Mouse (Mus musculus) macrophage (primary cell): ENCODE data around the gene Spint2. TPM values are rescaled to one million over a fixed set of nuclear protein-coding genes. Genes with fewer than 3 reads are reported as not detected.

Source experiments
- H3K27ac ChIP-seq: fragments of 350-480 bp; formaldehyde crosslinking; 2 replicates; pipeline ENCODE4 v1.9.0; 2021
- H3K36me3 ChIP-seq: fragments of 350-480 bp; formaldehyde crosslinking; 2 replicates; pipeline ENCODE4 v1.9.0; 2021; ENCODE audit errors: inconsistent target
- H3K4me3 ChIP-seq: fragments of 350-480 bp; formaldehyde crosslinking; 2 replicates; pipeline ENCODE4 v1.9.0; 2021; ENCODE audit errors: inconsistent target
- H3K79me2 ChIP-seq: fragments of 350-480 bp; formaldehyde crosslinking; 2 replicates; pipeline ENCODE4 v1.9.0; 2021; ENCODE audit errors: inconsistent target
- WGBS: methylation state at CpG from one replicate; pipeline ENCODE4 v1.1.7; 2026; ENCODE audit warnings: inconsistent platforms; ENCODE audit not compliant: missing documents; 5-methylcytosine and 5-hydroxymethylcytosine counted together
- polyA plus RNA-seq: library from polyadenylated mRNA; stranded (reverse); fragments of 250-400 nt; gene quantifications from 3 replicates; pipeline ENCODE4 v1.2.4, GENCODE M21; 2018; ENCODE audit warnings: inconsistent platforms
- total RNA-seq, 78 experiments: library from RNA; depleted of rRNA; stranded (reverse); fragments of 250-400 nt; gene quantifications; 1 replicate in 9 of 78; 2 replicates in 24 of 78; 3 replicates in 43 of 78; 4 replicates in 2 of 78; pipeline ENCODE4 v1.2.4; 2018; ENCODE audit warnings: inconsistent platforms in 56 of 78

Gene Spint2
- 1 to 10 TPM in 8 of 26 experiments, under 1 TPM in 5, not detected in 13; 0.38 to 1.9 (median 1.1) TPM for total RNA-seq (2018; cell fraction: chromatin; rRNA removed)
- total RNA-seq (2018; cell fraction: cytosol; rRNA removed) = 1 to 10 TPM in 6 of 26 experiments, under 1 TPM in 20; 0.37 to 1.8 (median 0.78) TPM
- total RNA-seq (2018; cell fraction: nucleus; rRNA removed) = 1 to 10 TPM in 12 of 26 experiments, under 1 TPM in 11, not detected in 3; 0.32 to 2.4 (median 1.0) TPM
- polyA plus RNA-seq = 0.25 to 0.72 TPM (median 0.27 TPM) in 3 replicates

DNA sequence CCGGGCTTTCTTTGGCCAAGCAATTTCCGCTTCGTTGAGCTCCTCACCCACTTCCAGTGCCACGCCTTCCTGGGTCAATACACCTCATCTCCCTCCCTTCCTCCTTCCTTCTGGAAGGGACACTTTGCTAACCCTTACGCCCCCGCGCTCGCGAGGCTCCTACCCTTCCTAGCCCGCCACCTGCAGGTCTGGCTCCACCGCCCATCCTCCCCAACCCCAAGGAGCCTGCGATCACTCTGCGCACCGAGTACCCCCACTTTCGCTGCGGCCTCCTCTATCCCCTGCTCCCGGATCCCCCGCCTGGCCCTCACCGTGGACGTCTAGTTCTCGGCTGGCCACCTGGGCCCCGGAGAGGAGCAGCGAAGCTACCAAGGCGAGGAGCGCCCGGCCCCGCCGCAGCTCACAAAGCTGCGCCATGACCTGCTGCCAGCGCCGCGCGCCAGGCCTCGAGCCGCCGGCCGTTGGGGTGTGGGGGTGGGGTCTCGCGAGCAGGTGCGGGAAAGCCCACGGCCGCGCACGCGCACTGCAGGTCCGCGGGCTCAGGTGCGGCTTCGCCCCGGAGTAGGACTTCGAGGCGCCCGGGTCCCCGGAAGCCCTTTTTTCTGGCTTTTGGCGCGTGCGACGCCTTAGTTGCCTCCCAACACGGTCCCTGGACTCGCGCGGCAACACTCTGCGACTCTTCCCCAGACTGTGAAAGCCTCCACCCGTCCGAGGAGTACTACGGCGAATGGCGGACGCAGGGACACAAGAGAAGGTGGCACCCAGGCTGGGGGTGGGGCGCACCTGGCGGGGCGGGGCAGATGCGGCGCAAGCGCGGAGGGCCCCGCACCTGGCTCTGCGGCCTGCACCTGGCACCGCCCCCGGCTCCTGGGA lies at the start of gene Spint2:
Gene Spint2, minus strand, starts transcription at position 712 of the 873 bp plus-strand sequence.
- H3K4me3 ChIP-seq = no peak within 1 kb of the TSS
- no peak within 1 kb of the TSS for H3K27ac ChIP-seq
- 1% methylated on average over 79 of the region's 80 CpGs for WGBS
- no peaks in the 10 kb centered on the region for H3K79me2 ChIP-seq
- H3K36me3 ChIP-seq = no peaks in the 10 kb centered on the region

DNA sequence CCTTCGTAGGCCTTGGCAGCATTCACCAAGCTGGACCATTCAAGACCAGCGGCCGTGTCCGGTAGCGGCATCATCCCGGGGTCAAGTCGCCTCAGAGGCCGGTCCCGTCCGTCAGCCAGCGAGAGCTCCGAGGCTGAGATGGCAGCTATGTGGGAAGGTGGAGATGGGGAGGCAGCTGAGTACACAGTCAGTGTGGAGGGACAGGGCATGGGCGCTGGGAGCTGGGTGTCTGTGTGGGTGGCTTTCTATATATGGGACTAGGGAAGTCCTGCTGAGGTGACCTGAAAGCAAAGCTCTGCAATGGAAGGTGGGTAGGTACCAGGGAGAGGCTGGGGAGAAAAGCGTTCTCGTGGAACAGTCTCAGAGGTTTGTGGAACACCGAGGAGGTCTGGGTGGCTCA lies 47.3 kb upstream of the Spint2 start:
- no peak overlapping the region for H3K27ac ChIP-seq
- 95% methylated on average over 16 of the region's 16 CpGs for WGBS
- H3K79me2 ChIP-seq = no peaks in the 10 kb centered on the region
- peaks cover 3% of the 10 kb centered on the region; the same call in 1 of the 2 replicates for H3K36me3 ChIP-seq
- H3K4me3 ChIP-seq = no peak overlapping the region

DNA sequence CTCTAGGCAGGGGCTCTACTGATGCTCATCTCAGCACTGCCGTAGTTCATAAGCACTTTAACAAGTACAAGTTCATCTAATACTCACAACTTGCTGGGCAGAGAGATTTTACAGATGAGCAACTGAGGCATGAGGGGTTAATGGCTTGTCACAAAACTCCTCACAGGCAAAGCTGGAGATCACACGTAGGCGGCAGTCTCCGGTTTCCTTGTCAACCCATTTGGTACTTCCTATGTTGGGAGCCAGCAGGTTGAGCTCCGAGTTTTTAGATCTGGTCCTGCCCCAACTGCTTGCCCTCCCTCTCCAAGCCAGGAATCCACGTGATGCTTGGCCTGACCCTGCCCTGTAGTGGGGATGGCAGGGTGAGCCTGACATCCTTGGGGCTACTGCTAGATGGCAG lies 45.4 kb upstream of the Spint2 start:
- Histone ChIP-seq H3K27ac (no peak overlapping the region), H3K79me2 (no peaks in the 10 kb centered on the region), H3K4me3 (no peak overlapping the region), H3K36me3 (0 out of 2 replicates have a peak, but pooled peaks cover 3% of the 10 kb centered on the region)
- WGBS = 94% methylated on average over 6 of the region's 6 CpGs

DNA sequence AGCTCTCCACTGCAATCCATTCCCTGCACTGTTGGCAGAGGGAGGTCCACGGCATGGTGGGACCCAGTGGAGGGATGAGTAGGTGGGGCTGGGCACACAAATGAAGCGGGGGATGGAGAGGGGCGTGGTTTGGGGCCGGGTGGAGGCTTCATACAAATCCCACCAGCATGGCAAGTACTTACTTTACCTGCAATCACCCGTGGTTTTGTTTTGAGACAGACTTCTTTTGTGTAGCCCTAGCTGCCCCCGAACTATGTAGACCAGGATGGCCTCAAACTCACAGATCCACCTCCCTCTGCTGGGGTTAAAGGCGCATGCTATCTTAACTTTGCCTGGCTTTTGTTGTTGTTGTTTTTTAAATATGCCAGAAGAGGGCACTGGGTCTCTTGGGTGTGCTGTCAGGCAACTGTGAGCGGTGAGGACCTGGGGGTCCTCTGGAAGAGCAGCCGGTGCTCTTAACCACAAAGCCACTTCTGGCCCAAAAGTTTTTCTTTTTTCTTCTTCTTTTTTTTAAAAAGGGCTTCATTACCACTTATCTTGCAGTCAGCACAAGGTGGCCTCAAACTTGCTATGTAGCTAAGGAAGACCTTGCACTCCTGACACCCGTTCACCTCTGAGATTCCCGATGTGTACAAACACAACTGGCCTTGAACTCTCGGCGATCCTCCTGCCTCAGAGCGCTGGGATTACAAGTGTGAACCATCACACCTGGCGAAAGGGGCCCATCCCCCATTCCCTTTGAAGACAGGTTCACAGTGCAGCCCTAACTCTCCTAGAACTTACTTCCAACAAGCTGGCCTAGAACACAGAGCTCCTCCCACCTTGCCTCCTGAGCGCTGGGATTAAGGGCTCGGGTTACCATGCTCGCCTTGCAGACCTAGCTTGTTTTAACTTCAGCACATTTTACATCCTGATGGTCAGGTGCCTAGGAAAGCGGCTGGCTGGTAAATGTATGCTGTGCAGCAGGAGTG lies 37.9 kb upstream of the Spint2 start:
- WGBS = 49% methylated on average over 19 of the region's 19 CpGs
- no peak overlapping the region for H3K27ac ChIP-seq
- H3K36me3 ChIP-seq = no peaks in the 10 kb centered on the region
- H3K4me3 ChIP-seq = no peak overlapping the region
- no peaks in the 10 kb centered on the region for H3K79me2 ChIP-seq

DNA sequence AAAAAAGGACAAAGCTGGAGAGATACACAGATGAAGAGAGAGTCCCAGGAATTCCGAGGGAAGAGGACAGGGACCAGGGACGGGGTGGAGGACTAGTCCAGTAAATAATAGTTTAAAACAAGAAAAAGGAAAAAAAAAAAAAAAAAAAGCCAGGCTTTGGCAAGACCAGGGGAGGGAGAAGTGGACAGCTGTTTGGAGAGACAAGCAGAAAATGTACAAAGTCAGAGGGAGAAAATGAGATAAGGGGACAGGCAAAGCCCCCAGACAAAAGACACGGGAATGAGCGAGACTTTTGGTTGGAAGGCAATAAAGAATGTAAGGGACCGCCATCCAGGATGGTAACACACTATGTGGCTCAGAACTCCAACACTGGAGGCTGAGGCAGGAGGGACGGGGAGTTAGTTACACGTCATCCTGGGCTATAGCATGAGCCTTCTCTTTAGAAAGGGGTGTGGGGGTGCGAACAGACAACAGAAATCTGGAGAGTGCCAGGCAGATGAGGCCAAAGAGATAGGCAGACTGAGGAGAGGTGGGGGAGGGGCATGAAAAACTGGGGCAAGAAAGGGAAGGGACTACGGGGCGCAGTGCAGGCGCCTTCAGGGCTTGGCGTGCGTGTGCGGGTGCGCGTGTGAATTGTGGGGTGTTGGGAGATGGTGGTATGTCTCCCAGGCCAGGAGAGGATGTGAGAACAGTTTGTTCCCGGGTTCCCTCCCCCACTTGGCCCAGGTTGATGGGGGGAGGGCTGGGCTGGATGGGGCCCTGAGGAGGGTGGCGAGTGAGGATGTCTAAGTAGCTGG lies 36.6 kb upstream of the Spint2 start:
- H3K4me3 ChIP-seq = no peak overlapping the region
- H3K36me3 ChIP-seq = no peaks in the 10 kb centered on the region
- no peaks in the 10 kb centered on the region for H3K79me2 ChIP-seq
- 12% methylated on average over 18 of the region's 18 CpGs for WGBS
- H3K27ac ChIP-seq = no peak overlapping the region

DNA sequence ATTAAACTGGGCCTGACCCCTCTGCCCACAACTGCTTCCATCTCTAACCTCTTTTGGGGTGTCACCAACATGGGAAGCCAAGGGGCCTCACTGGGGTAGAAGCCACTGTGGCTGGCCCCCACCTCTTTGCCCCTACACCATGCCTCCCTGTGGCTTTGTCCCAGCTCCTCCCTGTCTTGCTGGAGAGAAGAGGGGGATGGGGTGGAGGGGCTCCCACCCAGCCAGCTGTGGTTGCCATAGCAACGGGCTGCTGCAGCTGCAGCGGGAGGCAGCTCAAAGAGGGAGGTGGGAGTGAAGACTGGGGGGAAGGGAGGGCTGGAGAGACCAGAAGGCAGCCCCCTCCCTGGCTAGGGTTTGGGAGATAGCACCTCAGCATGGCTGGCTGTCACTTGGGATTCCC lies 35.8 kb upstream of the Spint2 start:
- no peaks in the 10 kb centered on the region for H3K36me3 ChIP-seq
- H3K4me3 ChIP-seq = no peak overlapping the region
- no peaks in the 10 kb centered on the region for H3K79me2 ChIP-seq
- no CpG with 5 or more reads among the region's 2 CpGs for WGBS
- no peak overlapping the region for H3K27ac ChIP-seq

DNA sequence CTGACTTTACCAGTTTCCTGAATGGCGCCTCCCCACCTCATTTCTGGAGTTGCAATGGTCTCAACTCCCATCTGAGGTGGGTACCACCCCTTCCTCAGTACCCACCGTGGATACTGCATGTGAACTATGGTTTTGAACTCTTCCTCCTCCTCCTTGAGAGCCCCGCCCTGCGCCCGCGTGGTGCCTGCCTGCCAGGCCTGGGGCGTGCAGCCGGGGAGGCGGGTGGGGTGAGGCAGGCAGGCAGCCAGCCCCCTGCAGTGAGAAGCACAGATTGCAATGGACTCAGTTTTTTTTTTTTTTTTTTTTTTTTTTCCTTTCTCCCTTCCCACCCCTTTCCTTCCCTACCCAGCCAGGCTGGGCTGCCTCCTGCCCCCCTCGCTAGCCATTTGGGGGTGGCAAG lies 35.3 kb upstream of the Spint2 start:
- Histone ChIP-seq H3K36me3 (no peaks in the 10 kb centered on the region), H3K79me2 (no peaks in the 10 kb centered on the region), H3K4me3 (no peak overlapping the region), H3K27ac (no peak overlapping the region)
- WGBS = 19% methylated on average over 9 of the region's 10 CpGs

DNA sequence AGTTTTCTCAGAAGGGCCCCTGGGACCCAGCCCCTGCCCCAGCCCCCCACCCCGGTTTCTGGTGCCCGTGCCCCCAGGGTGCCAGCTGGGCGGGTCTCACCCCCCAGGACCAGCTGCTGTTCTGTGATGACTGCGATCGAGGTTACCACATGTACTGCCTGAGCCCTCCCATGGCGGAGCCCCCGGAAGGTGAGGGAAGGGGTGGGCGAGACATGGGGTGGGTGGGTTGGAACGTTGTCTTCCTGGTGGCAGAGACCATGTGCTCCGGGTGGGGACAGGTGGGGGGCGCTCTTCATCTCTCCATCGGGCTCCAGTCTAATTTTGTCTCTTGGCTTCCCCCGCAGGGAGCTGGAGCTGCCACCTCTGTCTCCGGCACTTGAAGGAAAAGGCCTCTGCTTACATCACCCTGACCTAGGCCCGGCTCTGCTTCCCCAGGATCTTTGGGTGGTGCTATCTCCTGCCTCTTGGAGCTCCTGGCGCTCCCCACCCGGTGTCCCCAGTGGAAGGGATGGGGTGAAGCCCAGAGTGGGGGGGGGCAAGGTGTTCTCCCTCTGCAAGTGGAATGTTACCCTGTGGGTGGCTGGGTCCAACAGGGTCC lies 34.5 kb upstream of the Spint2 start:
- Histone ChIP-seq H3K4me3 (no peak overlapping the region), H3K36me3 (no peaks in the 10 kb centered on the region), H3K27ac (no peak overlapping the region), H3K79me2 (no peaks in the 10 kb centered on the region)
- WGBS = 85% methylated on average over 15 of the region's 17 CpGs

DNA sequence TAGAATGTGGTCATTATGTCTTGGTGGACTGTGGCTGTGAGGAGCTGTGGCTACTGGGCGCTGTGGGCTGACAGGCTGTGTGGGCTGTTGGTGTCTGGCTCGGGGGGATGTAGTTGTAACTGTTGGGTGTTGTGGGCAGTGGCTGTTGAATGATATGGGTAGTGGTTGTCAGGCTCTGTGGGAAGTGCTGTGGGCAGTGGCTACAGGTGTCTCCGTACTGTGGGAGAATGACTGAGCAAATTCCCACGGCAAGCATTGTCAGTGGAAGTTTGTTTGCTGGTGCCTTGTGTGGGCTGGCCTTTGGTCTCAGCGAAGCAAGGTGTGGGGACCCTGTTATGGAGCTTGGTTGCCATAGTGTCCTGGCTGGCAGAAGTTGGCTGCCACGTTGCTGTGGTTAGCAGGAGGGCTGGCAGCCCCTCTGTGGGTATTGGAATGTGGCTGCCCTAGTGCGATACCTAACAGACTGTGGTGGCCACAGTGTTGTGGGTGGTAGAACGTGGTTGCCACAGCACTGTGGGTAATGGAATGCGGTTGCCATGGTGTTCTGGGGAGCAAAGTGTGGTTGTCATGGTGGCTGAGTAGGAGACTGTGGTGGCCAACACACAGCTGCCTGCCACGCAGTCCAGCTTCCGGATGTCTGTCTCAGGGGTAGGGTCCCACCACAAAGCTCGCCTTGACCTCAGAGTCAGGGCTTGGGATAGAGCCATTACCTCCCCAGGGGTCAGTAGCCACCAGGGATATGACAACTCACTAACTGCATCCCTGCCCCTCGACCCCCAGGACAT lies 33.3 kb upstream of the Spint2 start:
- Histone ChIP-seq H3K27ac (no peak overlapping the region), H3K79me2 (no peaks in the 10 kb centered on the region), H3K4me3 (no peak overlapping the region), H3K36me3 (no peaks in the 10 kb centered on the region)
- WGBS = 48% methylated on average over 13 of the region's 13 CpGs

DNA sequence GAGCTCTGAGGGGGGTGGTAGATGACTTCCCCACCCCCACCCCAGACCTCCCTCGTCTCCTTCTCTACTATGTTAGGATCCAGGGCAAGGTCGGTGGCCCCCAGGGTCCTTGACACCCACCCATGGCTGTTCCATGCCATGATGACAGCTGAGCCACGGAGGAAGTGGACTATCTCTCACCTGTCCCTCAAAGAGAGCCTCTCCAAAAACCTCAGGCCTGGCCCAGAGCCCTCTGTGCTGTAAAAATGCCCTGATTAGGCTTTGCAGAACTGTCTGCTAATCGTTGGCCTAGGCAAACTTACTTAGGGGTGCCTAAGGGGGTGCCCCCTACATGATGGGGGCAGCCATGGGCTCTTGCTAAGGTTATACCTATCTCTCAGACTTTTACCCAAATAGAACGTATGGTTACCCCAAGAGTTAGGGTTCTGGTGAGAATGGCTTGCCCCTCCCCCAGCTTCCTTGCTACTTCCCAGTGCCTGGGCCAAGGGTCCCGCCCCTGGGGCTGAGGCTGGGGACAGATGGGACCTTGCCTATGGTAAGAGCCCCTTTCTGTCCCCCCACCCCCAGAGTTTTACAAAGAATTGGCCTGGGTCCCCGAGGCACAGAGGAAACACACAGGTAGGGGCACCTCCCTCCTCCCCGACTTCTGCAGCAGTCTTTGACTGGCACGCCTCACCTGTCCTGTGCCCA lies 32.0 kb upstream of the Spint2 start:
- Histone ChIP-seq H3K36me3 (no peaks in the 10 kb centered on the region), H3K27ac (no peak overlapping the region), H3K79me2 (no peaks in the 10 kb centered on the region), H3K4me3 (no peak overlapping the region)
- 46% methylated on average over 9 of the region's 9 CpGs for WGBS

DNA sequence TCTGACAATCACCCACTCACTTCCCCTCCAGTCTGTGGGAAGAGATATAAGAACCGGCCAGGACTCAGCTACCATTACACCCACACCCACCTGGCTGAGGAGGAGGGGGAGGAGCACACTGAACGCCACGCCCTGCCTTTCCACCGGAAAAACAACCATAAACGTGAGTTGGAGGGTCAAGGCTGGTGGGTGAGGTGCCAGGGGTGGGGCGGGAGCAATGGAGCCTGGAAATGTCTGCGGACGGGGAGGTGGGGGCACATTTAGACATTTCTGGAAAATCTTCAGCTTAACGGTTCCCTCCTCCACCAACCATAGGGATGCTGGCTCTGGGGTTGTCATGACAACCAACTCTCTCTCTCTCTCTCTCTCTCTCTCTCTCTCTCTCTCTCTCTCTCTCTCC lies 31.3 kb upstream of the Spint2 start:
- Histone ChIP-seq H3K4me3 (no peak overlapping the region), H3K36me3 (no peaks in the 10 kb centered on the region), H3K79me2 (no peaks in the 10 kb centered on the region), H3K27ac (no peak overlapping the region)
- 67% methylated on average over 9 of the region's 9 CpGs for WGBS

DNA sequence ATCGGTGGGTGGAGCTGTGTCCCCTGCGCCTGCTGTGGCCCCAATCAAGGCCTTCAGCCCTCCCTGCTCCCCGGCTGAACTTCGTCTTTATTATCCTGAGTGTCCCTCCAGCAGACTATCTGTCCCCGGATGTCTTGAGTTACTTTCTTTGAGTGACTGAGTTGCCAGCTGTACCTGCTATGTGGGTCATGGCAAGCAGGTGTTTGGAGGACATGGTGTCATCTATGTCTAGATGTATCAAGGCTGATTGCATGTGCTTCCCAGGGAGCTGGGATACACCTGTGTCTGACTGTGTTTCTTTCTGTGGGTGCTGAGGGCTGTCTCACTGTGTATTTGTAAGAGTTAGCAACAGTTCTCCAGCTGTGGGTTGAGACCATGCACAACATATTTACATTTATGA lies 28.0 kb upstream of the Spint2 start:
- Histone ChIP-seq H3K4me3 (no peak overlapping the region), H3K27ac (no peak overlapping the region), H3K79me2 (no peaks in the 10 kb centered on the region), H3K36me3 (no peaks in the 10 kb centered on the region)
- WGBS = 13% methylated on average over 5 of the region's 5 CpGs
